Mouse (Mus musculus): Measurements from ENCODE around the gene Brd3.

- no peak for TF ChIP-seq GATA1 (IDR thresholded peaks at IDR 0.05; ENCODE audit: low read length)
- TF ChIP-seq TAL1 (IDR thresholded peaks at IDR 0.05; ENCODE audit: low read length) = no peak
Measured at GRCm38 (mm10) chr2:27438281-27438680, 69.2 kb downstream of the Brd3 start.
